Mouse (Mus musculus): ENCODE measurements around the gene Rasgef1a.

Rasgef1a gene

DNA sequence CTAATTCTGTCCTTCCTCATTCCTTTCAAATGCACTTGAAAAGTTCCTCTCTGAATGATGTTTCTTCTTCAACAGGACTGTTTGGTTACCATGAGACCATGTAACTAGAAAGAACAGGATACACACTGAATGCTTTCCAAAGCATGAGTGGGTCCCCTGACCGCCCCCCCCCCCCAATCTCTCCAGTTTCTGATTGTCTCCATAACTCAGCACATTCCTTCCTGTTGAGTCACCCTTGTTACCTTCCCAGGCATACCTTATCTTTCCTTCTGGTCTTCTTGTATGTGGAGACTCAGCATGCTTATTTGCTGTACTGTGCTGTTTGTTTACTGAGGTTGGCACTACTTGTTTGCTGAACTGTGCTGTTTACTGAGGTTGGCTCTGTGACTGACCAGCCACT is 20.2 kb downstream of the Rasgef1a start:
- DNase-seq, result no peak

GRCm38 (mm10) chr6:118035639-118036038 is 24.4 kb downstream of the Rasgef1a start:
- no peak for DNase-seq

DNA sequence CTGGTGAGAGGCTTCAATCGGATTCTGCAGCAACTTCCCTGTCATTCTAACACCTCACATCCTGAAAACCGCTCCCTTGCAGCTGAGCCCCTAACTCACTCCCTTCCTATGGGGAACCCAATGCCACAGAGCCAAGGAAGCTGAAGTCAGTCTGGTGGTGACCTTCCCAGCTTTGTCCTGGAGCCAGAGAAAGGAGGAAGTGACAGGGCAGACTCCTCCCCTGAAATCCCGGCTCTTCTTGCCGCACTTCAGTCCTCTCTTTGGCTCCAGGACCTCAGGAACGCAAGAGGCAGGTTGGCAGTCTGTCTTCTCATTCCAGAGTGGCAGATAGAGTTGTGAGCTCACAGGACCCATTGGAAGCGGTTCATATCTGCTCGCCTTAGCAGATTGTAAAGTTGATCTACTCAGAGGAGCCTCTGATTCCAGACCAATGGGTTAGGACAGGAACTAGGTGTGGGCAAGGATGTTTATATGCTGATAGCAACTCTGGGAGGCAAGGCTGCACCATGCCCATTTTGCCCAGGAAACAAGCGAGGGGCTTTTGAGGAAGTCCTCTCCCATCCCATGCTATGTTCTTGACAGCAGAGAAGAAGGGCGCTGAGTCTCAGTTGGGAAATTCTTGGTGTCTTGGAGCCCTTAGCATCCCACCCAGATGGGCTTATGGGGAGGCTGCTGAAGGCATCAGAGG is 25.0 kb downstream of the Rasgef1a start:
- peak in 1 of 2 experiments; percentile 11 for DNase-seq

DNA sequence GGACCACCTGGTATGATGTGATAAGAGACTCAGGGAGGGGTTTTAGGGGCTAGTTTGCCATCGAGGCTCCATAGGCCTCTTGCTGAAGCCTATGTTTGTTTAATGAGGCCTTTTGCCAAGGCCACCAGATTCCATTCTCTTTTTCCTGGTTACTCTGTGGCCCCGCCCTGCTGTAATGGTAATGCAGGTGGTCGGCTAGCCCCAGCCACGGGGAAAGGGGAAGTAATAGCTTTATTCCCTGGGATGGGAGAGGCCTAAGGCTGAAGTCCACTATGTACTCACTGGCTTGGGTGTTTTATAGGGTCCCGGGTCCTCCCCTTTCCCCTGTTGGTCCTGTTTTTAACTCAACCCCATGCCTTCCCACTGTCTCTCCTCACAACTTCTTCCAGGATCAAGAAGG is 25.6 kb downstream of the Rasgef1a start:
- DNase-seq, result peak in 1 of 2 experiments; percentile 7

DNA sequence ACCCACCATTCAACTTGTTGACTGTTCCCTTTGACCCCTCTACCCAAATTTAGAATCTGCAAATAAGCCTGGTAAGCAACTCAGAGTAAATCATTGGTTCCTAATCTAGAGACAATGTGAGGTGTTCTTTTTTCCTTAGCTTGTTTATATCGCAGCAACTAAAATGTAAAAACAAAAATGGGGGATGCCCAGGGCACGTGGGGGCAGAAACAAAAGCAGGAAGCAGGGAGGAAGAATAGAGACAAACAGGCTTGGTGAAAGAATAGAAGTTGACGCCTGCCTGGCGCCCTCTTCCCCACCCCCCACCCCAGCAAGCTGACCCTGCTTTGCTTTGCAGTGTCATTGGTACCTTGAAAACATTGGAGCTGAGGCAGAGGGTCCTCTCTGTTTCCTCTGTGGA is 33.9 kb downstream of the Rasgef1a start:
- no peak for DNase-seq

DNA sequence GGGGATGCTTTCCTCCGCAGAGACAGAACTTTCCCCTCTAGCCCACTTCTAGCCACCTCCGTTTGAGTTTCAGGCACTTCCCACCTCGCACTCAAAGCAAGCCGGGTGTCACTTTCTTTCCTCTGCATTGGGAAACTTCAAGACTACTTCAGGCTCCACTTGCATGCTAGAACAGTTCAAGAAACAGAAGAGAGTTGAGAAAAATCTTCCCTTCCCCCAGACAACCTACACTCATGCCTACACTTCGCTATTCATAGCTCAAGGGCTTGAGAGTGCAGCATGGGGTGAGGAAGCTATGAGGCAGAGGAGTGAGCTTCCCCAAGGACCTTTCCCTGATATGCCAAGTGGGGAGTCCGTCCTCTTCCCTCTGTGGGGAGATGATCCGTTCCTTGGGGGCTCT is 34.7 kb downstream of the Rasgef1a start:
- no peak for DNase-seq

DNA sequence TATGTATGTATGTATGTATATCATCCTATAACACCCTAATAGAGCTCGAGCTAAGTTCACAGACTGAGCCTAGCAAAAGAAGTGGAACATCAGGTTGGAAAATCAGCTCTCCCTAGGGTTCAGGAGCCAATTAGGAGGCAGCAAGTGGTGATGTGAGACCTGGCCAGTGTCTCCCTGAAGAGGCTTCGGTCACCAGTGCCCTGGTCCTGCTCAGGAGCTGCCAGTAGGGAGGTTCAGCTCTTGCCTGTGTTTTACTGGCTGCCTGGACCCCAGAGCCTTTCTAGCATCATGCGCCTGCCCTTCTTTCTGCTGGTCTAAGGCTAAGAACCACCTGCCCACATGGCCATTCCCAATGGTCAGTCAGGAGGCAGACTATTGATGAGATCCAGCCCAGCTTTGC is 35.3 kb downstream of the Rasgef1a start:
- no peak for DNase-seq

DNA sequence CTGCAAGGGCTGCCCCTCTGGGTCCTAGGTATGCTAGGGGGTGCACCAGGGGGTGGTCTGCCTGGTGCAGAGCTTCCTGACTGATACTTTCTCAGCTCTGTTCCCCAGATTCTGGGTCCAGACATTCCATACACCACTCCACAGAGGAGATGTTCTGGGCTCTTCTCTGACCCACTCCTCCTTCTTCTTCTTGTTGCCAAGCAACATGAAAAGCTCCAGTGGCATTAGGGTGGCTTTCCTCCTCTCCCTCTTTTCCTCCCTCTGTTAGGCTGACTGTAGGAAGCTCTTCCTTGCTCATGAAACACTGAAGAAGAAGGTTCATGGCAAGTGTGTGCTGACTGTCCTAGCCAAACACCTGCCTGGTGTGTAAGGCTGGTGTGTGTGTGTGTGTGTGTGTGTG is 35.7 kb downstream of the Rasgef1a start:
- no peak for DNase-seq

GRCm38 (mm10) chr6:118047811-118048505 is 36.7 kb downstream of the Rasgef1a start:
- peak; percentile 70 to 77 for DNase-seq

DNA sequence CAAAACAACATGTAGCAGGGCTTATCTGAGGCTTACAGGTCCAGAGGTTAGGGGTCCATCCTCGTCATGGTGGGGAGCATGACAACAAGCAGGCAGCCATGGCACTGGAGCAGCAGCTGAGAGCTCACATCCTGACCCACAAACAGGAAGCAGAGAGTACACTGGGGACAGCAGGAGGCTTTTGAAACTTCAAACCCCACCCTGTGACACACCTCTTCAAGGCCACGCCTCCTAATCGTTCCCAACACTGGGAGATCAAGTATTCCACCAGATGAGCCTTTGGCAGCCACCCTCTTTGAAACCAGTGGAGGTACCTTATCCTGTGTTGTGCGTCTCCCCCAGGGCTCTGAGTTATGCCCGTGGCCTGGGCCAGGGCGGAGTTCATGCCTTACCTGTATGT is 38.5 kb downstream of the Rasgef1a start:
- no peak for DNase-seq

DNA sequence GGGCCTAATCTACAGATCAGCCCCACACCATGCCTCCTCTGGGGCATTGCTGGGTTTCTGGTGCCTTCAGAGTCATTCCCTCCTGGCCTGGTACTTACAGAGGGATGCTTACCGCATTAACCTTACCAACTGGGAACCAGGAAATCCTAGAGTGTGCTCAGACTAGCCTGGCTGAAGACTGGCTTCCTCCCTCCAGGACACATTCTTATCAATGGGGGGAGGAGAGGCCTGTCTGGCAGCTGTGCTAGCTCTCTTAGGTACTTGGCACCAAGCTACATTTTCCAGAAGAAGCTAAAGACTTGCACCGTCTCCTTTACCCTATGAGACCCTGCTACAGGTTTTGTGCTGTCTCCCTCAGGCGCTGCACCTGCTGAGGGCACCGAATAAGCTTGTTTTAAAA is 40.2 kb downstream of the Rasgef1a start:
- no peak for DNase-seq

DNA sequence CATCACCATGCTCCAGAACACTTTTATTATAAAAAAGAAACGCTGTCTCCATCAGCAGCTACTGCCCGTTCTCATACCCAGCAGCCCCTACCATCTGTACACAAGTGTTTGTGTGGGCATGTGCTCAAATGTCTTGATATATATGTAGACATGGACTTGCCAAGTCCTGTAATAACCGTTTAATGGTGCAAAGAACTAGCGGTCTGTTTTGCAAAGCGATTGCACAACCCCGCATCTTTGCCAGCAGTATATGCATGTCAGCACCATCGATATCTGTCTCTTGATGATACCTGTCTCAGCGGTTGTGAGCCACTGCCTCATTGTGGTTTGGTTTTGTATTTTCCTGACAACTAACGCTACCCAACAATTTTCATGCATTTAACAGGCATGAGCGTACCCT is 44.0 kb downstream of the Rasgef1a start:
- DNase-seq, result no peak

- no peak for DNase-seq
Measured at GRCm38 (mm10) chr6:118061266-118061665, 50.0 kb downstream of the Rasgef1a start.

- DNase-seq, result peak; percentile 57 to 69
Measured at GRCm38 (mm10) chr6:118063266-118063665, 52.0 kb downstream of the Rasgef1a start.

- DNase-seq, result peak; percentile 74 to 86
Measured at GRCm38 (mm10) chr6:118064968-118065530, 53.8 kb downstream of the Rasgef1a start.

DNA sequence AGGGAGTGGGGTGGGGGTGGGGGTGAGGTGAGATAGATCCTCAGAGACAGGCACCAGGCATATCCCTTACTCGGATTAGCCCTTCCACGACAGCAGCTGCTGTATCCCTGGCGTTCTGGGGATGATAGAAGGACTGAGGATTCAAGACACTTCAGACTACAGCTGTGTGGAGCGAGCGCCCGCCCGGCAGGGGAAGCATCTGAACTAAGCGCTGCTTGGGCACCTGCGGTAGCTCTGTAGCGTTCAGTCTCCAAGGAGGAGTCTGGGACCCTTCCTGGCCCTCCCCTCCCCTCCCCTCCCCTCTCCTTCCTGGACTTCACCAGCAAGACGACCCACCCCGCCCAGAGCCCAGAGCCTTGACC is 54.6 kb downstream of the Rasgef1a start:
- DNase-seq, result no peak

DNA sequence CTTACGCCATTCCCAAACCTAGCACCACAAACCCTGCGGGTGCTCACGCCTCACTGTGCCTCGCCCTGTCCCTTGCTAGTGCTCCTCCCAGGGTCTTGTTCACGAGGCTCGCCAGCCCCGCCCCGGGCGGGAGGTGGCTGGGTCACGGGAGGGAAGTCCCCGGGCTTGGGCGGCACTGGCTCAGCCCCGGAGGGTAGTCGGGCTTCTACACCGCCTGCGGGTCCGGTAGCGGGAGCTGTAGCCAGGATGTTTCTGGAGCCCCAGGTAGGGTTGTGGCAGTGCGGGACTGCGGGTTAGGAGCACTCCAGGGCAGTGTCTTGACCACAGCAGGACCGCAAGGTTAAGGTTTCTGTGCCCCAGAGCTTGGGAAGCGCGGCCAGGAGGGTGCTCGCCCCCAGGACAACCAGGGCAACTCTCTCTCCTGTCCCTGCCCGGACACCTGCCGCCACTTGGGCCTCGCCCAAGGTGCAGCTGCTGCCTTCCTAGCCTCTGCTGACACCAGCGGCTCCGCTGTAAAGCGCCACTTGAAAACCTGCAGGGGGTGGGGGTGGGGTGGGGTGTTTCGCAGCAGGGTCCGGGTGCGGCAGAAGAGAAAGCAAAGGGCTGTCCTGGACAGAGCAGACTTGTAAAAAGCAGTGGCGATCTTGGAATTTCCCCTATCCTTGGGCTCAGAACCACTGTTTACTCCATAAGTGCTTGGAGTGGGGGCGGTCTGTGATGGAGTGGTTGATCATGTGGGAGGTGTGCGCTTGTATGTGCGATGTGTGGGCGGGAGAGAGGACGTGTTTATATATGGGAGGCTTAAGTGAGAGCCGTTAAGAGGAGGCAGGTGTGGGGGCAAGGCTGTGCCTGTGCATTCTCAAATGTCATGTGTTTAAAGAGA is 55.2 kb downstream of the Rasgef1a start:
- DNase-seq, result peak; percentile 74 to 77

DNA sequence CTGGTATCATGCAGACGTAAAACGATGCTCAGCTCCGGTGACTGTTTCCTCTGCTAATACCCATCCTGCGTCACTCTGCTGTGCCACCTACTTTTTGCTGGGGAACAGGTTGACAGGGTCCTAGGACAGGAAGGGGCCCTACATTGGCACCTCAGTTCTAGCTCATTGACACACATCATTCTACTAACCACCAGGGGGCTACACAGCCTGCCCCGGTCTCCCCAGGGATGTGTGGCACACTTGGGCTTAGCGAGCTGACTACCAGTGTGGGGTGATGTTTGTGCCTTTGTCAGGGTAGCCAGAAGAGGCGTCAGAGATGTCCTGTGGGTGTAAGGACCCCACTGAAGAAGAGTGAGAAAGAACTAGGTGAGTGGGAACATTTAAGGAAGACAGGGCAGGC is 56.5 kb downstream of the Rasgef1a start:
- no peak for DNase-seq

GRCm38 (mm10) chr6:118070321-118071012 is 59.2 kb downstream of the Rasgef1a start:
- peak; percentile 75 to 83 for DNase-seq

- peak in 1 of 2 experiments; percentile 64 for DNase-seq
Measured at GRCm38 (mm10) chr6:118071013-118071350, 59.7 kb downstream of the Rasgef1a start.

DNA sequence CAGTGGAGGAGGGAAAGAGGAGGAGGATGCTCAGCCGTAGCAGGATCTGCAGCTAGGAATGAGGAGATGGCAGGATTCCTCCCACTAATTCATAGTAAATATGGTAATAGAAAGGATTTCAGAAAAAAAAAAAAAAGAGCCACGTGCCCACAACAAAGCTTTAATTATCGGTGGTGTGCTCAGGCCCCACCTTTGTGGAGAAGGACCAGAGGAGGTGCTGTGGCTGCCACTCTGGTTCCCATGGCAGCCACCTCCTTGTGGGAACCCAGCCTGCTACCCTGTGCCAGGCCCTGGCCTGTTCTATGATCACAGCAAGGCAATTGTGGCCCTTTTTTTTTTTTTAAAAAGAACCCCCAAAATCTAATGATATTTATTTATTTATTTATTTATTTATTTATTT is 60.2 kb downstream of the Rasgef1a start:
- peak; percentile 38 to 55 for DNase-seq

DNA sequence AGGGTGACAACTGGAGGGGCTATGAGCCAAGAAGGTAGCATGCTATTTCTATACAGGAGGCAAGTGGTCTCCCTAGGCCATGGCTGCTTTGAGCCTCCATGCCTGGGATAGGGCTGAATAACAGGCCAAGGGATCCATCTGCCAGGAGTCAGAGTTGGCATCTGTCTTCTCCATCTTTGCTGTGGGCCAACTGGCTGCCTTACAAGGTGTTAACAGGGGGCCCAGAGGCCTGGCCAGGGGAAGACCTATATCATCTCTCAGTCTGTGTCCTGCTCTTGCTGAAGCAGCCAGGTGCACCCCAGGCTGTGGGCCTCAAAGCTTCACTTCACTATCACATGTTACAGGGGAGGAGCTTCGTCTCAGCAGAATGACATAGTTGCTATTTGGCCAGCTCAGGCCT is 60.9 kb downstream of the Rasgef1a start:
- DNase-seq, result peak; percentile 86 to 88

DNA sequence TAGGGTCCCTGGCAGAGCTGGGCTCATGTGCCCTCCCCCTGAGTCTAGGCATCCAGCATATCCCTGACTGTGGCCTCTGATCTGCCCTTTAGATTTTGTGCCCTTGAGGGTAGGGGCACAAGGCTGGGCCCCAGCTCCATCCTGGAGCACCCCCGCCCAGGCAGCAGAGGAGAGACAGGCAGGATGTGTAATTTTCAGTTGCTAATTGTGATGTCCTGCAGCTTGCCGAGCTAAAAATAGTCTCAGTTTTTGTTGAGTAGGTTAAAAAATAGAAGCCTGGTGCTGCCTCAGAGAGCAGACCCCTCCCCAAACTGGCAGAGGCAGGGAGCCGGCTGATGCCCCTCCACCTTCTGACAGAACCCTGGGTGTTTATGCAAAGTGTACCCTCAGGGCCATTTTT is 62.9 kb downstream of the Rasgef1a start:
- DNase-seq, result peak in 1 of 2 experiments; percentile 36

All from cerebellum, postnatal 25 days (tissue).